Mouse (Mus musculus) CH12.LX (cell line): ENCODE data around the gene Pced1b. TPM values are rescaled to one million over a fixed set of nuclear protein-coding genes. Genes with fewer than 3 reads are reported as not detected.
A peak's percentile ranks its signal among the peaks of the same experiment; 100 is the strongest.

Experiments
- DNase-seq: peaks from one replicate; pipeline ENCODE4 v3.0.0-alpha.2; 2013; ENCODE audit errors: extremely low read depth
- H3K27ac ChIP-seq: 2 replicates; pipeline ENCODE4 v1.5.1; 2012; ENCODE audit warnings: low read depth, mild to moderate bottlenecking, control low read depth, moderate library complexity; ENCODE audit not compliant: insufficient read depth
- H3K27me3 ChIP-seq: replicated peaks from 2 replicates; pipeline ENCODE3; 2012; ENCODE audit warnings: inconsistent platforms
- H3K36me3 ChIP-seq, 2 experiments: replicated peaks in 1 of 2; 2 replicates each; pipeline versions ENCODE3 to v1.6.1; 2012; ENCODE audit warnings: inconsistent platforms in 1 of 2, low read length in 1 of 2, mild to moderate bottlenecking in 1 of 2, mixed read lengths in 1 of 2, moderate library complexity in 1 of 2; ENCODE audit not compliant: control insufficient read depth in 1 of 2, insufficient read depth in 1 of 2
- H3K4me1 ChIP-seq, 2 experiments: 2 replicates each; pipeline ENCODE4 v1.6.1; 2012; ENCODE audit warnings: inconsistent platforms in 1 of 2, moderate library complexity in 1 of 2; ENCODE audit not compliant: insufficient read depth in 2 of 2, control insufficient read depth in 1 of 2
- H3K4me2 ChIP-seq: 2 replicates; pipeline ENCODE4 v1.6.1; 2012; ENCODE audit warnings: low read depth, mild to moderate bottlenecking, control low read depth; ENCODE audit not compliant: poor library complexity, insufficient read depth, severe bottlenecking
- H3K4me3 ChIP-seq, 3 experiments: fragments of 150-350 bp in 1 of 3; sonication (generic) in 1 of 3; replicated peaks in 1 of 3; 2 replicates each; pipeline versions ENCODE3 to v1.5.1; 2011 to 2012; ENCODE audit warnings: low read depth in 2 of 3, low read length in 2 of 3, mild to moderate bottlenecking in 2 of 3, moderate library complexity in 2 of 3, control low read depth in 1 of 3, improper control_type of control experiment in 1 of 3, inconsistent platforms in 1 of 3, mixed read lengths in 1 of 3; ENCODE audit not compliant: poor library complexity in 1 of 3
- H3K79me2 ChIP-seq: replicated peaks from 2 replicates; pipeline ENCODE4 v1.6.1; 2012; ENCODE audit warnings: mild to moderate bottlenecking, moderate library complexity; ENCODE audit not compliant: control insufficient read depth, poor library complexity, insufficient read depth, severe bottlenecking; ENCODE audit errors: extremely low read depth
- H3K9ac ChIP-seq: 2 replicates; pipeline ENCODE4 v1.6.1; 2012; ENCODE audit warnings: low read depth, mild to moderate bottlenecking, control low read depth, moderate library complexity; ENCODE audit not compliant: insufficient read depth
- H3K9me3 ChIP-seq: replicated peaks from 2 replicates; pipeline ENCODE3; 2012; ENCODE audit warnings: low read length, inconsistent platforms, mixed read lengths
- BHLHE40 ChIP-seq: IDR thresholded peaks from 2 replicates; pipeline ENCODE4 v1.6.1; 2011; ENCODE audit warnings: mild to moderate bottlenecking, low read depth, low read length, improper control_type of control experiment
- CHD1 ChIP-seq: IDR thresholded peaks from 2 replicates; pipeline ENCODE4 v1.6.1; 2012; ENCODE audit warnings: low read depth, low read length, improper control_type of control experiment, inconsistent platforms
- CHD2 ChIP-seq: IDR thresholded peaks from 2 replicates; pipeline ENCODE4 v1.6.1; 2011; ENCODE audit warnings: low read length, improper control_type of control experiment
- CTCF ChIP-seq, 2 experiments: IDR thresholded peaks in 1 of 2; conservative IDR thresholded peaks in 1 of 2; 2 replicates each; pipeline ENCODE4 v1.5.1; 2011 to 2012; ENCODE audit warnings: low read depth in 2 of 2, low read length in 2 of 2, improper control_type of control experiment in 1 of 2, inconsistent platforms in 1 of 2, mild to moderate bottlenecking in 1 of 2, moderate library complexity in 1 of 2
- ELF1 ChIP-seq: IDR thresholded peaks from 2 replicates; pipeline ENCODE4 v1.6.1; 2014; ENCODE audit warnings: low read depth, mild to moderate bottlenecking, inconsistent platforms, low read length, improper control_type of control experiment
- EP300 ChIP-seq: IDR thresholded peaks from 2 replicates; pipeline ENCODE4 v1.6.1; 2011; ENCODE audit warnings: low read length, improper control_type of control experiment
- ETS1 ChIP-seq: conservative IDR thresholded peaks from 2 replicates; pipeline ENCODE4 v1.6.1; 2012; ENCODE audit warnings: low read depth, mild to moderate bottlenecking, inconsistent platforms, low read length, improper control_type of control experiment, moderate library complexity
- GABPA ChIP-seq: IDR thresholded peaks from 2 replicates; pipeline ENCODE4 v1.6.1; 2012; ENCODE audit warnings: low read depth, low read length, improper control_type of control experiment, inconsistent platforms; ENCODE audit not compliant: insufficient replicate concordance
- HCFC1 ChIP-seq: IDR thresholded peaks from 2 replicates; pipeline ENCODE4 v1.6.1; 2012; ENCODE audit warnings: low read depth, mild to moderate bottlenecking, inconsistent platforms, low read length, improper control_type of control experiment
- IRF4 ChIP-seq: IDR thresholded peaks from 2 replicates; pipeline ENCODE4 v1.6.1; 2014; ENCODE audit warnings: low read depth, mild to moderate bottlenecking, inconsistent platforms, low read length, improper control_type of control experiment
- JUN ChIP-seq: IDR thresholded peaks from 2 replicates; pipeline ENCODE4 v1.6.1; 2011; ENCODE audit warnings: low read depth, mild to moderate bottlenecking, low read length, improper control_type of control experiment, moderate library complexity; ENCODE audit not compliant: insufficient read depth
- JUND ChIP-seq: conservative IDR thresholded peaks from 2 replicates; pipeline ENCODE4 v1.6.1; 2011; ENCODE audit warnings: low read depth, low read length, improper control_type of control experiment
- KAT2A ChIP-seq: IDR thresholded peaks from 2 replicates; pipeline ENCODE4 v1.6.1; 2012; ENCODE audit warnings: low read length, improper control_type of control experiment, inconsistent platforms; ENCODE audit not compliant: insufficient replicate concordance
- MAFK ChIP-seq: IDR thresholded peaks from 2 replicates; pipeline ENCODE4 v1.6.1; 2011; ENCODE audit warnings: low read length, improper control_type of control experiment; ENCODE audit not compliant: insufficient replicate concordance
- MAX ChIP-seq: IDR thresholded peaks from 2 replicates; pipeline ENCODE4 v1.6.1; 2011; ENCODE audit warnings: low read length, improper control_type of control experiment
- MAZ ChIP-seq: IDR thresholded peaks from 2 replicates; pipeline ENCODE4 v1.6.1; 2012; ENCODE audit warnings: low read depth, mild to moderate bottlenecking, inconsistent platforms, low read length, improper control_type of control experiment, moderate library complexity
- MEF2A ChIP-seq: IDR thresholded peaks from 2 replicates; pipeline ENCODE4 v1.6.1; 2014; ENCODE audit warnings: low read depth, mild to moderate bottlenecking, inconsistent platforms, low read length, improper control_type of control experiment, borderline replicate concordance
- MXI1 ChIP-seq: IDR thresholded peaks from 2 replicates; pipeline ENCODE4 v1.6.1; 2011; ENCODE audit warnings: mild to moderate bottlenecking, low read depth, low read length, improper control_type of control experiment
- NELFE ChIP-seq: IDR thresholded peaks from 2 replicates; pipeline ENCODE4 v1.6.1; 2011; ENCODE audit warnings: low read depth, low read length, improper control_type of control experiment
- NRF1 ChIP-seq: IDR thresholded peaks from 2 replicates; pipeline ENCODE4 v1.6.1; 2014; ENCODE audit warnings: low read depth, mild to moderate bottlenecking, inconsistent platforms, low read length, improper control_type of control experiment, moderate library complexity
- PAX5 ChIP-seq: IDR thresholded peaks from 2 replicates; pipeline ENCODE4 v1.6.1; 2012; ENCODE audit warnings: low read length, inconsistent platforms, mixed read lengths
- POLR2A ChIP-seq: IDR thresholded peaks from 2 replicates; pipeline ENCODE4 v1.6.1; 2011; ENCODE audit warnings: low read depth, mild to moderate bottlenecking, improper control_type of control experiment, low read length
- POLR2AphosphoS2 ChIP-seq: IDR thresholded peaks from 2 replicates; pipeline ENCODE4 v1.6.1; 2011; ENCODE audit warnings: low read depth, low read length, improper control_type of control experiment
- RAD21 ChIP-seq: IDR thresholded peaks from 2 replicates; pipeline ENCODE4 v1.6.1; 2011; ENCODE audit warnings: low read depth, mild to moderate bottlenecking, low read length, improper control_type of control experiment, moderate library complexity
- SIN3A ChIP-seq: IDR thresholded peaks from 2 replicates; pipeline ENCODE4 v1.6.1; 2012; ENCODE audit warnings: low read length, improper control_type of control experiment, inconsistent platforms
- SMC3 ChIP-seq: IDR thresholded peaks from 2 replicates; pipeline ENCODE4 v1.6.1; 2011; ENCODE audit warnings: low read depth, low read length, improper control_type of control experiment
- TBP ChIP-seq: conservative IDR thresholded peaks from 2 replicates; pipeline ENCODE4 v1.6.1; 2011; ENCODE audit warnings: low read depth, low read length, improper control_type of control experiment
- TCF12 ChIP-seq: IDR thresholded peaks from 2 replicates; pipeline ENCODE4 v1.6.1; 2014; ENCODE audit warnings: low read depth, mild to moderate bottlenecking, inconsistent platforms, low read length, improper control_type of control experiment
- USF1 ChIP-seq: IDR thresholded peaks from 2 replicates; pipeline ENCODE4 v1.6.1; 2014; ENCODE audit warnings: low read depth, mild to moderate bottlenecking, inconsistent platforms, low read length, improper control_type of control experiment
- USF2 ChIP-seq: conservative IDR thresholded peaks from 2 replicates; pipeline ENCODE4 v1.6.1; 2011; ENCODE audit warnings: low read depth, low read length, improper control_type of control experiment
- ZC3H11A ChIP-seq: IDR thresholded peaks from 2 replicates; pipeline ENCODE4 v1.6.1; 2012; ENCODE audit warnings: low read depth, mild to moderate bottlenecking, inconsistent platforms, low read length, improper control_type of control experiment
- ZMIZ1 ChIP-seq: IDR thresholded peaks from 2 replicates; pipeline ENCODE4 v1.6.1; 2012; ENCODE audit warnings: low read depth, mild to moderate bottlenecking, inconsistent platforms, low read length, improper control_type of control experiment
- ZNF384 ChIP-seq: IDR thresholded peaks from 2 replicates; pipeline ENCODE4 v1.6.1; 2012; ENCODE audit warnings: low read depth, low read length, improper control_type of control experiment, inconsistent platforms
- dilution Hi-C: fragments of 300-500 bp; cut with MboI; formaldehyde crosslinking; loops from 2 replicates; pipeline ENCODE4 v1.14.3; 2020; ENCODE audit warnings: low sequenced_read_pairs; ENCODE audit not compliant: extremely low pct_unique_long_range_greater_than_20kb, extremely low pct_ligation_motif_present
- in situ Hi-C: fragments of 300-500 bp; cut with MboI; formaldehyde crosslinking; loops from 3 replicates; pipeline ENCODE4 v1.14.3; 2019; ENCODE audit warnings: low sequenced_read_pairs, low pct_ligation_motif_present, low pct_unique_long_range_greater_than_20kb, mixed read lengths
- polyA plus RNA-seq: library from polyadenylated mRNA; unstranded; fragments of >175 nt; gene quantifications from 2 replicates; pipeline ENCODE4 v1.2.1, GENCODE M21; 2012; ENCODE audit warnings: low read depth; ENCODE audit not compliant: insufficient read length
- total RNA-seq, 2 experiments: library from RNA; depleted of rRNA; stranded (reverse); fragments of 300-350 nt in 1 of 2; fragments of >200 nt in 1 of 2; gene quantifications; 2 replicates each; pipeline ENCODE4 v1.2.3; 2012 to 2014

Pced1b gene
- total and polyA plus RNA-seq, 3 experiments, result 12.3 to 44.2 (median 21.1) TPM

DNA sequence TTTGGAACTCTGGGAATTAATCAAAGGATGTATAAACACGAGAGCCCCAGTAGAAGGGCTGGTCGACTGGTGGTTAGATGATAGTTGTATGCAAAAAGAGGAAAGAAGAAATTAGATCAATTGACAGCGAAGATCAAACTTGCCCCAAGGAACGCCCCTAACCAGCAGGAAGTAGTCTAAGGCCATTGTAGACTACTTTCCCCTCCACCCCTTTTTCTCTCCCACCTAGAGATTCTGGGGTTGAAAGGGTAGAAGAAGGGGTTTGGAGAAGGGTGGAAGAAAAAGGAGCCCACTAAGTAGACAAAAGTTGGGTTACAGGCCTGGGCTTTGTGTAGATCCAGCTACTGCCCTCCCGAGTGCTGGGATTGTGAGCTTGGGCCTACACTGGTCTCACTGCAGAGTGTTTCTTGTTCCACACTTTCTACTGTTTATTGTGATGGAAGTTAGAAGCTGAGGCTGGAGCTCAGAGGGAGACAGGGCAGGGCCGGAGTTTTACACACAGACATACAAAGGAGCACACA is 125.8 kb downstream of the Pced1b start (continued):
- TF ChIP-seq CHD1, result peak; percentile 90
- no peak for TF ChIP-seq CTCF (conservative IDR thresholded peaks at IDR 0.05 in 1 of 2, IDR thresholded peaks at IDR 0.05 in 1 of 2; ENCODE audit: low read depth in 2 of 2, low read length in 2 of 2)
- TF ChIP-seq PAX5, result no peak
- TF ChIP-seq JUN, result no peak
- no peak for TF ChIP-seq ZNF384
- TF ChIP-seq BHLHE40, result no peak
- peak; percentile 55; the same call in 1 of the 2 replicates for TF ChIP-seq ZMIZ1
- TF ChIP-seq EP300, result no peak
- TF ChIP-seq, all 38 proteins: peak for 9

DNA sequence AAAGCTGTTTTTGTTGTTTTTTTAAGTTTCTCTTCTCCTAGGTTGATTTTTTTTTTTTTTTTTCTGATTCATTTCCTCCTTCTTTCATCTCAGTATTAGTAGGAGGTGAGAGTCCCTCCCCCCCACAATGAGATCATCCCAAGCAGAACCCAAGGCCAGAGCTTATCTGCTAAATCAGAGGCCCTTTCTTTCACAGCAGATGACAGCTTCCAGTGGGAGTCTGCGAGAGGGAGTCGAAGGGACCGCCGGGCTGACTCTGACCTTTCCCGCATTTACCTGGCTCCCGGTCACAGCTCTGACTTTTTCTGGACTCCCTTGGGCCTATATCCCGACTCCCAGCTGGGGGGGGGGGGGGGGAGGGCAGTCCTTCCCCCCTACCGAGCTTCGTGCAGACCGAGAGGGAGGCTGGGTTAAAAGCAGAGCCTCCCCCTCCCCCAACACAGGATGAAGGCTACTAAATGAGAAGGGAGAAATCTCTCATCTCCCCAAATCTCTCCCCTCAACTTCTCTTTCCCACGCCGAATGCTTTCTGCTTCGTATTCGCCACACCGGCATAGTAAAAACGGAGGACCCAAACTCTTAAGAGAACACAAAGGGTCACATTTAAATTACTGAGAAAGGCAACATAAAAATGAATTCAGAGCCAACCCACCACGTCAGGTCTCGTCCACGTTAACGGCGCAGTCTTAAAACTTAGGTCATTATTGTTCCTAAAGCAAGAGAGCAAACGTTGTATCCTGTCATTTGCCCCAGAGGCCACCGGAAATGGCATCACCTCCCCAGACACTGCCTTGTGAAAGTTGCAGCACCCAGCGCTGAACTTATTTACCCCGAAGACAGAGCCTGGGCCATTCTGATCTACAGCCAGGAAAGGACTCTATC is 126.5 kb downstream of the Pced1b start:
- Histone ChIP-seq H3K79me2 (peaks cover 47% of the 10 kb centered on the region), H3K9ac (peak overlapping the region; percentile 99), H3K9me3 (peaks cover 3% of the 10 kb centered on the region), H3K4me1 (peaks cover 12 to 27% of the 10 kb centered on the region in 2 experiments), H3K4me3 (peak overlapping the region; percentile 58 to 94 (median 69)), H3K4me2 (peak overlapping the region; percentile 53), H3K36me3 (peaks cover 9 to 29% of the 10 kb centered on the region in 2 experiments), H3K27ac (peak overlapping the region; percentile 99), H3K27me3 (no peaks in the 10 kb centered on the region)
- dilution Hi-C loops (no loop called here), in situ Hi-C loops (no loop called here)
- peak; percentile 89 for DNase-seq
- TF ChIP-seq ETS1 (peak; percentile 83), JUND (peak; percentile 95), TCF12 (peak; percentile 84), NRF1 (no peak), MAZ (peak; percentile 49), HCFC1 (peak; percentile 61), ELF1 (peak; percentile 69), EP300 (peak; percentile 94), RAD21 (no peak; the same call in none of the 2 replicates), SIN3A (peak; percentile 83), ZMIZ1 (peak; percentile 84), ZNF384 (peak; percentile 98), SMC3 (peak; percentile 20; the same call in 1 of the 2 replicates), PAX5 (no peak), KAT2A (0 out of 2 replicates have a peak, but pooled peaks have one; percentile 61), ZC3H11A (no peak), USF2 (no peak), CHD1 (peak; percentile 15; the same call in 1 of the 2 replicates), POLR2AphosphoS2 (peak; percentile 66; the same call in 1 of the 2 replicates), MAX (peak; percentile 75), MXI1 (peak; percentile 87), USF1 (no peak), IRF4 (peak; percentile 88), MEF2A (peak; percentile 84), POLR2A (peak; percentile 53), TBP (peak; percentile 90), CTCF (conservative IDR thresholded peaks at IDR 0.05 in 1 of 2, IDR thresholded peaks at IDR 0.05 in 1 of 2; ENCODE audit: low read depth in 2 of 2, low read length in 2 of 2) (no peak), CHD2 (peak; percentile 75), NELFE (peak; percentile 74), MAFK (0 out of 2 replicates have a peak, but pooled peaks have one; percentile 37), GABPA (no peak), BHLHE40 (peak; percentile 48)
